Mouse (Mus musculus) kidney, adult 2 months (tissue): Measurements from ENCODE around the gene Snx9. TPM values are rescaled to one million over a fixed set of nuclear protein-coding genes. Genes with fewer than 3 reads are reported as not detected.

Experiments
- DNase-seq: peaks from one replicate; pipeline ENCODE4 v3.0.0; 2021
- H3K27ac ChIP-seq: fragments of 200-500 bp; 2 replicates; pipeline ENCODE4 v1.5.1; 2012; ENCODE audit warnings: low read depth, low read length, control low read depth, inconsistent platforms; ENCODE audit not compliant: insufficient read depth
- H3K27me3 ChIP-seq: fragments of 200-500 bp; replicated peaks from 2 replicates; pipeline ENCODE4 v1.6.1; 2012; ENCODE audit warnings: mild to moderate bottlenecking, moderate library complexity, low read length, inconsistent platforms; ENCODE audit not compliant: control insufficient read depth, insufficient read depth
- H3K36me3 ChIP-seq: fragments of 200-500 bp; 2 replicates; pipeline ENCODE4 v1.6.1; 2012; ENCODE audit warnings: mild to moderate bottlenecking, moderate library complexity, low read length, inconsistent platforms; ENCODE audit not compliant: control insufficient read depth, insufficient read depth
- H3K4me1 ChIP-seq: fragments of 200-500 bp; 2 replicates; pipeline ENCODE4 v1.6.1; 2011; ENCODE audit warnings: low read length; ENCODE audit not compliant: control insufficient read depth, insufficient read depth
- H3K4me3 ChIP-seq: fragments of 200-500 bp; 2 replicates; pipeline ENCODE4 v1.5.1; 2011; ENCODE audit warnings: mild to moderate bottlenecking, low read depth, low read length, control low read depth; ENCODE audit not compliant: insufficient read depth
- CTCF ChIP-seq: fragments of 200-500 bp; conservative IDR thresholded peaks from 2 replicates; pipeline ENCODE4 v1.5.1; 2011; ENCODE audit warnings: low read depth, mild to moderate bottlenecking, control low read depth, low read length, moderate library complexity, mixed read lengths; ENCODE audit not compliant: insufficient read depth, insufficient read length
- POLR2A ChIP-seq: fragments of 200-500 bp; IDR thresholded peaks from one replicate; pipeline ENCODE4 v1.6.1; 2011; ENCODE audit warnings: low read depth, low read length, control low read depth
- WGBS: fragments of 180-500 bp; shearing (Covaris S2); methylation state at CpG from one replicate; pipeline ENCODE4 v1.1.7; 2018; 5-methylcytosine and 5-hydroxymethylcytosine counted together
- polyA plus RNA-seq: library from polyadenylated mRNA; depleted of rRNA; stranded (reverse); fragments of >200 nt; gene quantifications from 2 replicates; pipeline ENCODE4 v1.2.3, GENCODE M21; 2012

The Snx9 gene
- polyA plus RNA-seq, 1 experiment: 56.6 TPM

GRCm38 (mm10) chr17:5827836-5828582 is 13.1 kb upstream of the Snx9 start:
- no peak for DNase-seq
- H3K4me3 ChIP-seq: no peak overlapping the region
- H3K4me1 ChIP-seq: no peaks in the 10 kb centered on the region
- no peak overlapping the region for H3K27ac ChIP-seq
- TF ChIP-seq CTCF (no peak), POLR2A (no peak)
- H3K27me3 ChIP-seq: no peaks in the 10 kb centered on the region
- 40% methylated on average over 14 of the region's 15 CpGs for WGBS
- H3K36me3 ChIP-seq: no peaks in the 10 kb centered on the region

GRCm38 (mm10) chr17:5828583-5828836 is 12.6 kb upstream of the Snx9 start:
- Histone ChIP-seq H3K4me3 (no peak overlapping the region), H3K4me1 (no peaks in the 10 kb centered on the region), H3K27me3 (no peaks in the 10 kb centered on the region), H3K27ac (no peak overlapping the region), H3K36me3 (no peaks in the 10 kb centered on the region)
- 58% methylated on average over 3 of the region's 3 CpGs for WGBS
- DNase-seq: no peak
- no peak for TF ChIP-seq CTCF
- TF ChIP-seq POLR2A: no peak

DNA sequence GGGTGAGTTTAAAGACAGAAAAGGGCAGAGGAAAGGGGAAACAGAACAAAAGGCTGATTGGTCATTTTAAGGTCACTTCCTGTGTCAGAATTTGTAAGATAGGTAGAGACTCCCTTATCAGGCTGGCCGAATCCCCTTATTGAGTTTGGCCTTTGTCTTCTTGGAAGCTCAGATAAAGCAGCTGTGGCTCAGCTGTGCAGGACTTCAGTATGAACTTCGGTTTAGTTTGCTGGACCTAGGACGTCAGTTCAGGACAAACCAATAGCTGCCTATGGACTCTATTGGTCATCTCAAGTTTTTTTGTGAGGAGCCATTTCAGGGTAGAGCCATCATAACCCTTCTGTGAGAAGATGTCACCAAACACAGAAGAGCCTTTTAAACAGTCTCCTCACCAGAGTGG is 12.2 kb upstream of the Snx9 start:
- WGBS: 72% methylated on average over 3 of the region's 3 CpGs
- Histone ChIP-seq H3K4me3 (no peak overlapping the region), H3K4me1 (no peaks in the 10 kb centered on the region), H3K27me3 (no peaks in the 10 kb centered on the region), H3K36me3 (no peaks in the 10 kb centered on the region), H3K27ac (no peak overlapping the region)
- no peak for TF ChIP-seq POLR2A
- no peak for TF ChIP-seq CTCF
- no peak for DNase-seq

GRCm38 (mm10) chr17:5829930-5830329 is 11.2 kb upstream of the Snx9 start:
- Histone ChIP-seq H3K4me1 (no peaks in the 10 kb centered on the region), H3K27ac (no peak overlapping the region), H3K27me3 (no peaks in the 10 kb centered on the region), H3K36me3 (no peaks in the 10 kb centered on the region), H3K4me3 (no peak overlapping the region)
- no peak for DNase-seq
- no peak for TF ChIP-seq POLR2A
- TF ChIP-seq CTCF: no peak
- WGBS: 85% methylated on average over 3 of the region's 3 CpGs

GRCm38 (mm10) chr17:5830382-5830781 is 10.7 kb upstream of the Snx9 start:
- Histone ChIP-seq H3K27me3 (no peaks in the 10 kb centered on the region), H3K4me1 (no peaks in the 10 kb centered on the region), H3K27ac (no peak overlapping the region), H3K36me3 (no peaks in the 10 kb centered on the region), H3K4me3 (no peak overlapping the region)
- DNase-seq: no peak
- TF ChIP-seq POLR2A (no peak), CTCF (no peak)
- WGBS: 94% methylated on average over 2 of the region's 2 CpGs

- no peak overlapping the region for H3K4me3 ChIP-seq
- no peaks in the 10 kb centered on the region for H3K4me1 ChIP-seq
- no peak overlapping the region for H3K27ac ChIP-seq
- no peak for DNase-seq
- no peak for TF ChIP-seq CTCF
- 96% methylated on average over 5 of the region's 5 CpGs for WGBS
- no peaks in the 10 kb centered on the region for H3K27me3 ChIP-seq
- H3K36me3 ChIP-seq: no peaks in the 10 kb centered on the region
Observed at GRCm38 (mm10) chr17:5830832-5831231, 10.3 kb upstream of the Snx9 start.

DNA sequence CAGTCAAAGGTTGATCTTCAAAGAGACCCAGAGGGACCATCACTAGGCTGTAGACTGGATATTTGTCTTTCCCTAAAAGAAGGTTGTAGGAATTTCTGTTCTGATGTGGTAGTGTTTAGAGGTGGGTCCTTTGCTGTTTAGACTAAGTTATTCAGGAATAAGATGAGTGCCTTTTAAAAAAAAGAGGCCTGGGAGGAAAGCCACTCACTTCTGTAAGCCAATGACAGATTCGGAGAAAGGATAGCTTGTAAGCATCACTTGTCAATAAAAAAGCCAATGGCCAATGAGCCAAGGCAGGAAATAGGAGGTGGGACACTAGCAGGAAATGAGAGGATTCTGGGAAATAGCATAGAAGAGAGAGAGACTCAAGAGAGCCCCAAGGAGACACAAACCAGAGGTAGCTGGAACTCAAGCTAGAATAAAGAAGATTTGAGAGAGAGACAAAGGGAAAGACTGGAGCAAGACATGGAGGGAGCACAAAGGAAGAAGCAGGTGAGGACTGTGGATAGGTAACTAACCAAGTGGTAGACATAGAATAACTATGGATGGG is 9.8 kb upstream of the Snx9 start:
- H3K27me3 ChIP-seq: no peaks in the 10 kb centered on the region
- no peaks in the 10 kb centered on the region for H3K36me3 ChIP-seq
- no peaks in the 10 kb centered on the region for H3K4me1 ChIP-seq
- 95% methylated on average over 1 of the region's 1 CpGs for WGBS
- DNase-seq: no peak
- TF ChIP-seq CTCF (no peak), POLR2A (no peak)
- no peak overlapping the region for H3K27ac ChIP-seq
- no peak overlapping the region for H3K4me3 ChIP-seq
